Mouse (Mus musculus): ENCODE data around the gene Bcl11b. TPM values are rescaled to one million over a fixed set of nuclear protein-coding genes. Genes with fewer than 3 reads are reported as not detected.

Bcl11b gene
- 0.19 TPM in 1 of 2 replicates, not detected in the other for total RNA-seq (2017)

GRCm38 (mm10) chr12:108003483-108003882, at the start of gene Bcl11b:
Bcl11b (minus strand) TSS chr12:108003602.
- ATAC-seq (replicated peaks; ENCODE audit: low read depth, poor library complexity, severe bottlenecking), result no peak

DNA sequence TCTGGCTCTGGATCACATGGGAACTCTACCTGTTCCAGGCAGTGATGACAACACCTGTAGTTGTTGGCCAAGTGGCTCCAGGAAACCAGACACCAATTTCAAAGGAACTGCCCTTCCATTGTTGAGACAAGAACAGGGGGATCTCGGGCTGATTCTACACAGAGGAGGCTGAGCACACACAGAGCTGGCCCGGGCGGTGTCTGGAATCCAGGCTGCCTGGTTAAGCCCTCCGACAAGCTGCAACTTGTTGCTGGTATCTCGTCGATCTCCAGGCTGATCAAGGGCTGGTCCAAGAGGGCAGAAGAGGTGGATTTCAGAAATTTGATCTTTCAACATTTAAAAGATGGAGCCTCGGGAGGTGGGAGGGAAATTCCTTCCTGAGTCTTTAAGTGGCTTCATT, 47.6 kb upstream of the Bcl11b start:
- ATAC-seq (replicated peaks; ENCODE audit: low read depth, poor library complexity, severe bottlenecking), result no peak

DNA sequence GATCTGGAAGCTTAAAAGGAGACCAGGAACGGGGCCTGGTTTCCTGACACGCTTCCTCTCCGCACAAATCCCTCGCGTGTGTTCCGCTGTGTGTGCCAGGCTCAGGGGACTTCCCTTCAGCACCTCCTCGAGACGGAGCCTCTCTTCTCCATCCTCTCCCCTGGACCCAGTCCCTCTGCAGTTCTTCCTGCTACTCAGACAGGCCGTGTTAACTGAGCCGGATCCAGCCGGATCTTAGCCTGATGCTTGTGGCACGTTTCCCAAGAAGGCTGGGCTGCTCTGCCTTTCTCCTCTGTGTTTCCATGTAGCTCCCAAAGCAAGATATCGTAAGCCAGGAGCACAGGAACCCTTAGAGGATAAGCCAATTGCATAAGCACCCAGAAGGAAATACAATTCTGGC, 46.2 kb upstream of the Bcl11b start:
- no peak for ATAC-seq (replicated peaks; ENCODE audit: low read depth, poor library complexity, severe bottlenecking)

DNA sequence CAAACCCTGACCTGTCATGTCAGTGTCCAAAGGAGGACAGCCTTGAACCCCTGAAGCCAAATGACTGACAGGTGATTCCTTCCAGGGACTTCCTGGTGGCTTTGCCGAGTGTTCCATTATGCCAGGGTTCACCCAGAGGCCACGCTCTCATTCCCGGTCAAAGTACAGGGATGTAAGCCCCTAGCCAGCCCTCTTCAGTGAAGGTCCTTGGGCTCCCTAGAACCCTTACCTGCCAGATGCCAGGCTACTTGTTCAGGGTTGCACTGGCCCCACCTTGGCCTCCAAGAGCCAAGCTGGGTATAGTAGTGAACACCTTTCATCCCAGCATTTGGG, 38.8 kb upstream of the Bcl11b start:
- ATAC-seq (replicated peaks; ENCODE audit: low read depth, poor library complexity, severe bottlenecking), result no peak

DNA sequence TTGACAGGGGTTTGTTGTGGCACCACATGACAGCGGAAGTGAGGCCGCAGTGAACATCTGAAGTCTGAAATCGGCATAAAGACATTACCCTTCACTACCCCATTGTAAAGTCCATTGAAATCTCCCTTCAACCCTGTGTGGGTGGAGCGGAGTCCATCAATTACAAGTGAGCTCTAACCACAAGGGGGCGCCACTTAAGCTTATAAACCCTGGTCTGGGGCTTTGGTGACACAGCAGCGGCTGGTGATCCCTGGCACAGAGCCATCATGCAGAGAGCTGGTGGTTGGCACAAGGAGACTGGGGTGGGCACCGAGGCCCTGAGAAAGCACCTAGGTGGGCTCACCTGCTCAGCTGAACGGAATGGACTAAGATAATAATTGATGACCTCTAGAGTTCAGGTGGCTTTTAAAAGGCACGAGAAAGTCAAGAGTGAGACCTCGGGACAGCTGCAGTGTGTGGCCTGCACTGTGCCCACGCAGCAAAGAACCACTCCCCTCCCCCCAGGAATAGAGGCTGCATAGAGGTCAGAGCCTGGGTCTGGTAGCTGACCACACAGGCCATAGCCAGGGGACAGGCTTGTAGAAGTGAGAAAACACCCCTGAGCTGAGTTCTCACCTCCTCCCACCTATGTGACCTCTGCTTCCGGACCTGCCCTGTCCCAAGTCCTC, 38.3 kb upstream of the Bcl11b start:
- ATAC-seq (replicated peaks; ENCODE audit: low read depth, poor library complexity, severe bottlenecking), result peak; percentile 94

DNA sequence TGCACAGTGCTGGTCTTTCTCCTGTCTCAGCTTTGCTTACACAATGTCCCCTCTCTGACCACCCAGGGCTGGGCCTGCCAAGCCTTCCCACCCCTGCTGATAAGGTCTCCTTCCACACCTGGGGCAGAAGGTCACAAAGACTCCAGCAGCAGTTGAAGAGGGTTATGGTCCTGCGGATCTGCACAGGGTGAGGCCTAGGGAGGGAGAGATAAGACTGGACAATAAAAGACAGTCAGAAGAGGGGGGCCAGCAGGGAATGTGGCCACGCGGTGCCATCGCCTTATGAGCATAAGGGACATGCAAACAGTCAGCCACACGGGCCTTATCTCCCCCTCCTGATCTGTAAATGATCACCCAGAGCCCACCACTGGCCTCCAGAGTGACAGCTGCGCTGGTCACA, 34.0 kb upstream of the Bcl11b start:
- ATAC-seq (replicated peaks; ENCODE audit: low read depth, poor library complexity, severe bottlenecking), result no peak

GRCm38 (mm10) chr12:108035412-108036078, 32.1 kb upstream of the Bcl11b start:
- ATAC-seq (replicated peaks; ENCODE audit: low read depth, poor library complexity, severe bottlenecking), result no peak

DNA sequence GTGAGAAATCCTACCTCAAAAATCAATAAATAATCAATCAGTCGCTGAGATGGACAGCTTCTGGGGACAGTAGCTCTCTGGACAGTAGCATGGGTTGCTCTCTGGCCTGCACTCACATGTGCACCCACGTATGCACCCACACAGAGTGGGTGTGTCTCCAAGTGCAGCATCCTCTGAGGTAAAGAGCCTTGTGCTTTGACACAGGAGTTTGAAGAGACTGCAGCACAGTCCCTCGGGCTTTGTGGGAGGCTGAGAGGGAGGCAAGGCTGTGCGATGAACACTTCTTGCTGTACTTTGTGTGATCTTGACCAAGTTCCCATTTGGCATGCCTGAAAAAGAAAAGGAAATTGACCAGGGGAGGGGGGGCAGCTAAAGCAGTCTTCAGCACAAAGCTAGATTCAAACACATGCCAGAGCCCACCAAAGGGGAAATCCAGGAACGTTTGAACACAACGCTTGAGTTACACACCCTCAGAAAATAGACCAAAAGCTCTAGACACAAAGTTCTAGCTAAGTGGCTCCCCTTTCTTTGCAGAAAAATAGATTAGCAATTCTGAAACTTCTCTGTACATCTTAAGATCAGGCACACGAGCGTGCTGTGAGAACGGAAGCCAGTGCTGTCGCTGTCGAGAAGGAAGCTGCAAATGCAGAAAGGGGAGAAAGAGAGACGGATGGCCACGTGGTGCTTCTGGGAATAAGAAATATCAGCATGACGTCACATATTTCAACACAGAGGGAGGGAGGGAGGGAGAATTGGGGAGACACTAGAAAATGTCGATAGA, 19.6 kb upstream of the Bcl11b start:
- no peak for ATAC-seq (replicated peaks; ENCODE audit: low read depth, poor library complexity, severe bottlenecking)

DNA sequence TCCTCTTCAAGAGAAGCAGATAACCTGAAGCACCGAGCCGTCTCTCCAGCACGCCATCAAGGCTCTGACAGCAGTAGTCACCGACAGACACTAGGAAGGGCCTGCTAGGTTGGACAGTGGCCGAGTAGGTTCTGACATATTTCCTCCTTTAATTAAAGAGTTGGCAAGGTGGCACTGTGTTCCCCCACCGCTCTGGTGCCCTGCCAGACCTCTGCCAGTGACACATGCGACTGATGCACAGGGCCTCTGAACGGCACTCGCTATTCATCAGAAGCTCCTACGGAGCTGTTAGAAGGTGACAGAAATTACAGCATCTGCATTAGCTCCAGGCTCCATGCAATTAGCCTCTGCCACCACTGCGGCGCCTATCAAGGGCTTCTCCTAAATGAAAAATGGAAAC, 8.6 kb upstream of the Bcl11b start:
- no peak for ATAC-seq (replicated peaks; ENCODE audit: low read depth, poor library complexity, severe bottlenecking)

DNA sequence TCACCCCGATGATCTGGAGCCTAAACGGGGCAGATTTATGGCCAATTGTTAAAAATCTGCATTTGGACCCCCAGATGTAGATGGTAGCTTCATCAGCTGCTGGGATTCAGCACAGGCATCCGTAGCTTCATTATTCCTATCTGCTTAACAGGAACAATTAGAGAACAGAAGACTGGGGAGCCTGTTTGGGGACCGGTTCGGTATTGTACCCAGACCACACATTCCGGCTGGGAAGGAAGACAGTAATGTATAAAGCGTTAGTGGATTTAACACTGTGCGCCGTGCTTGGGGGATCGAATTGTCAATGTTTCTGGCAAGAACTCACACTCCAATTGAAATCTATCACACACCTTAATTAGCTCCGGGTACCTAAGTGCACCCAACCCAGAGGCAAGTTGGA, 6.9 kb upstream of the Bcl11b start:
- ATAC-seq (replicated peaks; ENCODE audit: low read depth, poor library complexity, severe bottlenecking), result no peak

GRCm38 (mm10) chr12:108009156-108009555, 5.8 kb upstream of the Bcl11b start:
- ATAC-seq (replicated peaks; ENCODE audit: low read depth, poor library complexity, severe bottlenecking), result no peak

DNA sequence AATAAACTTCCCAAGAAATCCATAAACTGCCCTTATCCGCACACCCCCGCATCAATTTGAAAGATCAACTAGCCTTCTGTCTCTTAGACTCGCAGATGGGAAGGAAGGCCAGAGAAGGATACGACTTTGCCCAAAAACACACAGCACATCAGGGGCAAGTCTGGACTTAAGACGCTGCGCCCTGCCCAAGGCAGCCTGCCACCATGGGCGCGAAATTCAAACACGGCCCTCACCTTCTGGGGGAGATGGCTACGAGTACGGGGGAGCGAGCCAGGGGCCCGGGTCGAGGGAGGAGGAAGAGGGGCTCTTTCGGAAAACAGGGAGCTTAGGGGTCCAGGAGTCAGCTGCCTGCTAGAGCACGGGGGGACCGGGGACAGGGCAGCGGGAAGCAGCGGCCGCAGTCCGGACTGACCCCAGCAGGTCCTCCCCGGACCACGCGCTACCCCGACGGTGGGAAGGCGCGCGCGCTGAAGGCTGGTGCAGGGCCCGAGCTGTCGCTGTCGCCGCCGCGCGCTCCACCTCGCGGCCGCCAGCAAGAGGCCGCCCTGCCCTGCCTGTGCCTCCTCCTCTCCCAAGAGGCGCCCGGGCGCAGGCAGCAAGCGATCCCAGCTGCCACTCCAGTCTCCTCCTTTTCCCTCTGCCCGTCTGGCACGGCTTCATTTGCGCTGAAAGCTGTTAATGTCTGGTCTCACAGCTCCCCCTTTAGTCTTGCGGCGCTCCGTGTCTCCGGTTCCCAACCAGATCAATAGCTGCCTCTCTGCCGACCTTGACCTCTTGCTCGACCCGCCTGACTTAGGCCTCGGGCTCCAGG, 2.6 kb upstream of the Bcl11b start:
- ATAC-seq (replicated peaks; ENCODE audit: low read depth, poor library complexity, severe bottlenecking), result no peak

DNA sequence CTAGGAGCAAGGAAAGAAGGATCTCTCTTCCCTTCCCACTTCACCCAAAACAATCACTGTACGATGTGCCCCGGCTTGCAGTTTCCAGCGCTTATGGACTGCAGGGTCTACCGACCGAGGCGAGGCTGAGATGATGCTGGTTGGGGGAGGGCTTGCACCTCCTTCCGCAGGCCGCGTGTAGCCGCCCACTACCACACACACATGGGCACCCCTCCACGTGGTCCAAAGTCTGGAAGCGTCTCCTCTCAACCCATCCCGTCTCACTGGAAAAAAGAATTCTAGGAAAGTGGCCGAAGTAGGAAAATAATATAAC, 2.0 kb upstream of the Bcl11b start:
- no peak for ATAC-seq (replicated peaks; ENCODE audit: low read depth, poor library complexity, severe bottlenecking)

DNA sequence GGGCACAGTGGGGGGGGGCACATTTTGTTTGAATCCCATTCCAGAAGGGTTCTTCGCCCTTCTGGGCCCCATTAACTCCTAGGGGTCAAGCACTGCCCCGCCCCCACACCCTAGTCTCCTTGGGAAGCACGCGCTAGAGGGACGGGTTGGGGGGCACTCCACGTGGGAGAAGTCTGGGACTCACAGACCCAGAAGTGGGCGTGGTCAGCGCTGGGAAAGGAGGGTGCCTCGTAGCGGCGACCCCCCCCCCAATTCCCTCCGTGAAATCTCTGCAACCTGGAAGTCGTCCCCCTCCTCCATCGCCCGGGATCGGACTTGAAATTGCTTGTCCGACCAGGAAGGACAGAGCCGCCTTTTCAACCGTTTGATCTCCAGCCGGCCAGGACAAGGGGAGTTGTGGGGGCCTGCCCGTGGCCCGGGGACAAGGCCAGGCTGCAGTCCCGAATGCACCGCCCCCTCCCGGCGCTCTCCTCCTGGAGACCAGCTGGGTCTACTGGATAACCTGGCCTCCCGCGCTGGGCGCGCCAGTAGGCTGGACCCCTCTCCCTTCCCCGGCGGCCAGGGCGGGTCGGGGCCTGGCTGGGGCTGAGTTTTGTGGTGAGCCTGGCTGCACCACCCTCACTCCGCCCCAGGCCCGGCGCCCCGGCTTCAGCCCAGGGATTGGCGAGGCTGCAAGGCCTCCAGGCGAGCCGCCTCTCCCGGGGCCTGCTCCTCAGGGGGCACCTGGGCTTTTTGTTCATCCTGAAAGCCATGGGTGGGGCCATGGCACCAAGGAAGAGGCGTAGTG, 1.5 kb upstream of the Bcl11b start:
- no peak for ATAC-seq (replicated peaks; ENCODE audit: low read depth, poor library complexity, severe bottlenecking)

- peak; percentile 74 for ATAC-seq (replicated peaks; ENCODE audit: low read depth, poor library complexity, severe bottlenecking)
Observed at GRCm38 (mm10) chr12:108003928-108004327, 526 bp upstream of the Bcl11b start.

- no peak for ATAC-seq (replicated peaks; ENCODE audit: low read depth, poor library complexity, severe bottlenecking)
Observed at GRCm38 (mm10) chr12:108002436-108003189, 789 bp downstream of the Bcl11b start.

GRCm38 (mm10) chr12:108001652-108002340, 1.6 kb downstream of the Bcl11b start:
- ATAC-seq (replicated peaks; ENCODE audit: low read depth, poor library complexity, severe bottlenecking), result no peak

DNA sequence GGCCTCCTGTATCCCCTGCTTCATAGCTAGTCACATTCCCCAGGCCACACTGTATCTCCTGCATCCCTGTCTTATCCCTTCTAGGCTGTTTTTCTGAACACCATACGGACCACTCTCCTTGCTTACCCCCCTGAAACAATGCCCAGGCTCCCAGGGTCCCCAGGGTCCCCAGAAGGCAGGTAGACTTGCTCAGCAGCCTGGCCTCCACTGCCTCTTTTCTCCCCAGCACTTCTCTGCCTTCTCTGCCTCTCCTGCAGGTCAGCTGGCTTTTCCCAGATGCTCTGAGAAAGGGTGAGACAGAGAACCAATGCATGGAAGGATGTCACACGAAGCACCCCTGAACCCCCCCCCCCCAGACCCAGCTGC, 2.7 kb downstream of the Bcl11b start:
- no peak for ATAC-seq (replicated peaks; ENCODE audit: low read depth, poor library complexity, severe bottlenecking)

Data from common myeloid progenitor, adult 5-6 weeks (primary cell).